Comparison of ENCODE assay signal across 27 mouse cellular contexts in the genomic region with DNA sequence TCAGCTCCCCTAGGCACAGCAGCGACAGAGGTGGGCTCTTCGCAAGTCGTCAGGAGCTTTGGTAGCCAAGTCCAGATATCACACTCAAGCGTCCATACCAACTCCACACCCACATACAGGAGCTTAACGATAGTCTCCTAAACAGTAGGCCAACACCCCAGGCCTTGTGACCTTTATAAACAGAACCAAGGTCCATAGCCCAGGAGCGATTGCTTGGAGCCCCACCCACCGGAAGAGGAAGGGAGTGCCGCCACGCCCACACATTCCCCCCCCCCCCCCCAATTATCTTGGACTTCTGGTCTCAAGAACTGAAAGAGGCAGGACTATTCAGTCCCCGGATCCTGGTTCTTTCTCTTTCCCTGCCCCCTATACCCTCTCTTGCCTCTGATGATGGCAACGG.
DNase-seq lines count a peak whose midpoint lies in the region; ATAC-seq and TF ChIP-seq lines count a peak whose summit lies in the region.
"Had no signal": no experiment of that assay in that cellular context is flagged by ENCODE, and none has a peak within 500 bp of the region (broad histone marks: within the 10 kb centered on the region; RNA-seq: fewer than 3 reads in every experiment).

No protein-coding gene starts in this region.

- no peak overlapping the region for H3K4me2 ChIP-seq in intestine, postnatal 0 days (replicated peaks; ENCODE audit: low read depth)
- no peak overlapping the region for H3K4me2 ChIP-seq in hindbrain, embryonic 14.5 days (replicated peaks)
- no peak overlapping the region for H3K4me2 ChIP-seq in hindbrain, postnatal 0 days (ENCODE audit: low read depth, low read length)
- H3K4me2 ChIP-seq: embryonic facial prominence, embryonic 13.5 days; forebrain, embryonic 12.5 days; forebrain, embryonic 15.5 days; heart, embryonic 12.5 days; heart, embryonic 15.5 days; hindbrain, embryonic 13.5 days had no signal

- no peaks in the 10 kb centered on the region for H3K9me3 ChIP-seq in intestine, postnatal 0 days (ENCODE audit: control insufficient read depth)
- H3K9me3 ChIP-seq in hindbrain, embryonic 14.5 days (ENCODE audit: control insufficient read depth, low read length) = no peaks in the 10 kb centered on the region
- no peaks in the 10 kb centered on the region for H3K9me3 ChIP-seq in hindbrain, postnatal 0 days (ENCODE audit: low read length)
- H3K9me3 ChIP-seq: embryonic facial prominence, embryonic 10.5 days; forebrain, embryonic 12.5 days; forebrain, embryonic 15.5 days; heart, embryonic 15.5 days; hindbrain, embryonic 10.5 days; hindbrain, embryonic 13.5 days had no signal

- H3K9ac ChIP-seq in intestine, postnatal 0 days (ENCODE audit: low read depth, low read length) = no peak overlapping the region
- H3K9ac ChIP-seq in hindbrain, embryonic 14.5 days = no peak overlapping the region
- no peak overlapping the region for H3K9ac ChIP-seq in hindbrain, postnatal 0 days (replicated peaks; ENCODE audit: low read length)
- H3K9ac ChIP-seq: embryonic facial prominence, embryonic 13.5 days; forebrain, embryonic 12.5 days; forebrain, embryonic 15.5 days; heart, embryonic 12.5 days; heart, embryonic 15.5 days; hindbrain, embryonic 13.5 days had no signal

- no peak overlapping the region for H3K27ac ChIP-seq in intestine, postnatal 0 days (ENCODE audit: low read depth, low read length)
- no peak overlapping the region for H3K27ac ChIP-seq in hindbrain, embryonic 14.5 days
- H3K27ac ChIP-seq in hindbrain, postnatal 0 days = no peak overlapping the region
- H3K27ac ChIP-seq: embryonic facial prominence, embryonic 10.5 days; embryonic facial prominence, embryonic 13.5 days; forebrain, embryonic 12.5 days; forebrain, embryonic 15.5 days; heart, embryonic 15.5 days; hindbrain, embryonic 10.5 days; hindbrain, embryonic 13.5 days had no signal

- no peaks in the 10 kb centered on the region for H3K36me3 ChIP-seq in intestine, postnatal 0 days (ENCODE audit: control insufficient read depth, insufficient read depth)
- no peaks in the 10 kb centered on the region for H3K36me3 ChIP-seq in hindbrain, embryonic 14.5 days (replicated peaks; ENCODE audit: control insufficient read depth, insufficient read depth)
- H3K36me3 ChIP-seq in hindbrain, postnatal 0 days (ENCODE audit: insufficient read depth, low read length) = no peaks in the 10 kb centered on the region
- H3K36me3 ChIP-seq: embryonic facial prominence, embryonic 10.5 days; embryonic facial prominence, embryonic 13.5 days; forebrain, embryonic 12.5 days; forebrain, embryonic 15.5 days; heart, embryonic 12.5 days; heart, embryonic 15.5 days; hindbrain, embryonic 10.5 days; hindbrain, embryonic 13.5 days had no signal

- no peak overlapping the region for H3K4me3 ChIP-seq in intestine, postnatal 0 days (ENCODE audit: low read depth, low read length)
- H3K4me3 ChIP-seq in hindbrain, embryonic 14.5 days (replicated peaks; ENCODE audit: low read length) = no peak overlapping the region
- H3K4me3 ChIP-seq in hindbrain, postnatal 0 days (ENCODE audit: low read length) = no peak overlapping the region
- H3K4me3 ChIP-seq: embryonic facial prominence, embryonic 10.5 days; embryonic facial prominence, embryonic 13.5 days; erythroblast, embryonic 14.5 days; forebrain, embryonic 12.5 days; forebrain, embryonic 15.5 days; heart, embryonic 12.5 days; heart, embryonic 15.5 days; hindbrain, embryonic 10.5 days; hindbrain, embryonic 13.5 days had no signal

- DNase-seq in ES-CJ7 (ENCODE audit: low read depth, low spot score) = peak; percentile 60
- DNase-seq in ZHBTc4 (ENCODE audit: low read depth, low spot score) = peak; percentile 82
- no peak for DNase-seq in hindbrain, embryonic 14.5 days (ENCODE audit: low spot score)
- DNase-seq in hindbrain, postnatal 0 days (ENCODE audit: low spot score) = no peak
- DNase-seq: adrenal gland, adult 2 months; adrenal gland, postnatal 14 days; B cell, adult 2 months; cerebellum, adult 11 months; cerebellum, adult 2 months; cerebellum, adult 9-11 months; cerebellum, postnatal 25 days; embryo, embryonic 11 days; gastrocnemius, postnatal 25 days; heart, adult 18-20 months; heart, postnatal 10 days; heart, postnatal 36 days had no signal

- WGBS in intestine, postnatal 0 days = 67% methylated on average over 11 of the region's 11 CpGs
- WGBS in hindbrain, embryonic 14.5 days = 94% methylated on average over 11 of the region's 11 CpGs
- 93% methylated on average over 11 of the region's 11 CpGs for WGBS in hindbrain, postnatal 0 days

- ATAC-seq in intestine, postnatal 0 days = peak; percentile 83
- no peak for ATAC-seq in activated CD4-positive, CD25-positive, alpha-beta regulatory T cell, adult 4 months
- ATAC-seq in hindbrain, embryonic 14.5 days (ENCODE audit: low FRiP score) = no peak
- no peak for ATAC-seq in hindbrain, postnatal 0 days
- ATAC-seq: forebrain, embryonic 15.5 days had no signal

- TF ChIP-seq CTCF in intestine, postnatal 0 days (IDR thresholded peaks at IDR 0.05; ENCODE audit: low read depth) = no peak
- no peak for TF ChIP-seq CTCF in hindbrain, postnatal 0 days (IDR thresholded peaks at IDR 0.05; ENCODE audit: low read depth)

- no peaks in the 10 kb centered on the region for H3K4me1 ChIP-seq in intestine, postnatal 0 days (replicated peaks; ENCODE audit: control insufficient read depth, insufficient read depth, low read length)
- H3K4me1 ChIP-seq in hindbrain, embryonic 14.5 days (replicated peaks; ENCODE audit: control insufficient read depth, insufficient read depth, low read length) = no peaks in the 10 kb centered on the region
- H3K4me1 ChIP-seq in hindbrain, postnatal 0 days (ENCODE audit: insufficient read depth, low read length) = no peaks in the 10 kb centered on the region
- H3K4me1 ChIP-seq: embryonic facial prominence, embryonic 13.5 days; forebrain, embryonic 12.5 days; forebrain, embryonic 15.5 days; heart, embryonic 12.5 days; heart, embryonic 15.5 days; hindbrain, embryonic 10.5 days; hindbrain, embryonic 13.5 days had no signal

- no peaks in the 10 kb centered on the region for H3K27me3 ChIP-seq in intestine, postnatal 0 days (replicated peaks; ENCODE audit: control insufficient read depth, insufficient read depth, low read length)
- H3K27me3 ChIP-seq in hindbrain, embryonic 14.5 days (ENCODE audit: control insufficient read depth, insufficient read depth, low read length) = no peaks in the 10 kb centered on the region
- no peaks in the 10 kb centered on the region for H3K27me3 ChIP-seq in hindbrain, postnatal 0 days (ENCODE audit: insufficient read depth, low read length)
- H3K27me3 ChIP-seq: embryonic facial prominence, embryonic 13.5 days; forebrain, embryonic 12.5 days; forebrain, embryonic 15.5 days; heart, embryonic 12.5 days; heart, embryonic 15.5 days; hindbrain, embryonic 13.5 days had no signal

Comparison
In these comparisons a context has a peak if more than half of its experiments do, and no peak if none do; other contexts are left out.
1. DNase-seq: peak in ES-CJ7 (single experiment) and ZHBTc4 (single experiment); none in hindbrain, embryonic 14.5 days (single experiment) and hindbrain, postnatal 0 days (single experiment).